Mouse (Mus musculus) kidney, postnatal 25 days (tissue): ENCODE results near the gene Brd2.
A peak's percentile ranks its signal among the peaks of the same experiment; 100 is the strongest.
"Not testable (repeated sequence)": the region's sequence is repeated elsewhere in the genome, so short reads cannot be mapped to it uniquely, and the experiment has no call there.

Source experiments
- DNase-seq, 2 experiments: peaks; one replicate each; pipeline ENCODE4 v3.0.0; 2021; ENCODE audit warnings: mixed read lengths in 2 of 2

Gene Brd2

DNA sequence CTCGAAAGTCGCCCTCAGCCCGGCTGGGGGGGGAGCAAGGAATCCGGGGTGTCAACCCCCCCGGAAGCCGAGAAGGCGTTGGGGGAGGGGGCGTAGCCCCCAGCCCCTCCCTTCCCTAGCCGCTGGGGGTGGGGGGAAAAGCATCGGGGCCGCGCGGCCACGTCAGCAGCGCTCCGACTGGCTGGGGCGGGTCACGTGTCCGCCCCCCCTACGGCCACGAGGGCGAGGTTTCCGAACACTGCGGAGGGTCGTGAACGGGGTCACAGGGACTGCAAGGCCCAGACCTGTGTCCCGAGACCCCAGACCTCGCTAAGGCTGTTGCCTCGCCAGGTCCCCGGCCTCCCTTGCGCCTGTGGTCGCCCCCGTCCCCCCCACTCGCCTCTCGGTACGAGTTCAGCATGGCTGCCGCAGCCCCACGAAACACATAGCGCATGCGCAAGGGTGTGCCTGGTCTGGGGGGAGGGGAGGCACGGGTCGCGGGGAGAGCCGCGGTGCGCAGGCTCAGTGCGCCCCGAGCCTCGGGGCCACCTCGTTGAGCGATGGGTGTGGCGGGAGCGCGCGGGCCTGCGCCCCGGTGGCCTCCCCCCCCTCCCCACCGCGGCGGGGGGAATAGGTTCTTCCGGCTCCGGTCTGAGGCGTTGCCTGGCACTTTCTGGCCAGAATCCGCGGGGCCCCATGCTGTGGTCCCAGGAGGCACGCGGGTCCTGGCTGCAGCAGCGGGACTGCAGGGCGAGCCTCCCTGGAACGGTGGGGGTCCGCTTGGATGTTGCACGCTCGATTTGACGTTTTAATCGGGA is at the start of gene Brd2:
Gene Brd2, minus strand, starts transcription at position 447 of the 797 bp plus-strand sequence.
- peak; percentile 96 to 98 for DNase-seq

- DNase-seq, result peak; percentile 78 to 93
Observed at GRCm38 (mm10) chr17:34170877-34171498, 48.6 kb upstream of the Brd2 start.

DNA sequence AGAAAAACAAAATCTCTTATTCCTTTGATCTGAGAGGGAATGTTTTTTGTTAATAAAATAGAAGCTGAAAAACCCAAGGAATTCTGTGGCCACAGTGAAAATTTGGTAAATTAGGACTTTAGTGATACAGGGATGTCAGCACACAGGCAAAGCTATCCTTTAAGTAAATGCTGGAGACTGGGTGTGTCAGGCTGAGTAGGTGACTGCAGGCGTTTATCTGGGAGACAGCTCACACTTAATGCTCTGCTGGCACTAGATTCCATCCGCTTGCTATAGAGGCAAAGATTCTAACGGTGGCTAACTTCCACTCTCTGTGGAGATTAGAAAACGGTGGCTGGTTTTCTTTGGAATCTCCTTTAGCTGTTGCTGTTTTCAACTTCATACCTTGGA is 48.0 kb upstream of the Brd2 start:
- DNase-seq, result no peak

DNA sequence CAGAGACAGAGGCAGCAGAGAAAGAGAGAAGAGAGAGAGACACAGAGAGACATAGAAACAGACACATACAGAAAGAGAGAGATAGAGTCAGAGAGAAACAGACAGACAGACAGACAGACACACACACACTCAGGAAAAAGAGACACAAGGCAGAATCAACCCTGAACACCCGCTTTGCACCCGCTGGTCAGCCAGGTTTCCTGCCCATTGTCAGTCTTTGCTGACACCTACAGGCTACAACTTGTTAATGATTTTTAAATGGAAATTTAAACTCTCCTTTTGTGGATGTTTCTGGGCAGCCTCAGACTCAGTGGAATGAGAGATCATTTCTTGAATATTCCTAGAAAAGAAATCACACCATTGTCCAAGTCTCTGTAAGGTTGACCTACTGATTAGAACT is 46.8 kb upstream of the Brd2 start:
- peak; percentile 48 to 55 for DNase-seq

- peak in 1 of 2 experiments; percentile 25 for DNase-seq
Observed at GRCm38 (mm10) chr17:34165033-34165730, 42.7 kb upstream of the Brd2 start.

- peak; percentile 42 to 56 for DNase-seq
Observed at GRCm38 (mm10) chr17:34164202-34164895, 41.9 kb upstream of the Brd2 start.

DNA sequence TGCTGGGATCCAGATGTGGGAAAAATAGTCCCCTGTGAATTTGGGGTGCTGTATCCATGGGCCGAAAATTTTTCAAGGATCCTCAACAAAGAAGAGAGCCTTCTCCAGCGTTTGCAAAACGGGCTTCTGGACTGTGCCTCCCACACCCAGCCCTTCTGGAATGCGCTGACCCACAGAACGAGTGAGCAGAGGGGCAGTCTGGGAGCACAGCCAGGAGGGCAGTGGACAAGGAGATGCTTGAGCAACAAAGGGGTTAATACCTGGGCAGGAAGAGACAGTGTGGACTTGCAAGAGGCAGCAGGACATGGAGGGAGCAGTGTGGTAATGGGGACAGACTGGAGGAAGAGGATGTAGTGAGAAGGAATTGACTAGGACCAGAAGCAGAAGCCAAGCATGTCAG is 33.1 kb upstream of the Brd2 start:
- peak; percentile 19 to 60 for DNase-seq

GRCm38 (mm10) chr17:34152923-34153322 is 30.5 kb upstream of the Brd2 start, which contains the start of gene H2-DMb1:
Gene H2-DMb1, plus strand, starts transcription at chr17:34153072.
- DNase-seq, result peak; percentile 63 to 67

GRCm38 (mm10) chr17:34144960-34145371 is 22.5 kb upstream of the Brd2 start:
- peak in 1 of 2 experiments; percentile 18 for DNase-seq

- not testable (repeated sequence) for DNase-seq
Observed at GRCm38 (mm10) chr17:34144221-34144620, 21.8 kb upstream of the Brd2 start.

DNA sequence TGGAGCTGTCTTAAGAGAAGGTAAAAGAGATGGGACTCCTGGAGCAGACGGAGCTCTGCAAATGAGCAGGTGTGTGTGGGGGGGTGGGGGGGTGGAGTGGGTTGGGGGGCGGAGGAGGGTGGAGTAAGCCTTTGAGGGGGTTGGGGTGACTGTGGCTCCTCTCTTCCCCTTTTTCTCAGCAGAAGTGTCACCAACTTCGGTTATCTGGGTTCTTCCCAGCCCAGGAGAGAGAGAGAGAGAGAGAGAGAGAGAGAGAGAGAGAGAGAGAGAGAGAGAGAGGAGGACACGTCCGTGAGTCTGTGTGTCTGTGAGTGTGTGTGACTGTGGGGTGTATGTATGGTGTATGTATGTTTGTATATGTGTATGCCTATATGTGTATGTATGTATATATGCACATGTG is 21.0 kb upstream of the Brd2 start:
- DNase-seq, result no peak

DNA sequence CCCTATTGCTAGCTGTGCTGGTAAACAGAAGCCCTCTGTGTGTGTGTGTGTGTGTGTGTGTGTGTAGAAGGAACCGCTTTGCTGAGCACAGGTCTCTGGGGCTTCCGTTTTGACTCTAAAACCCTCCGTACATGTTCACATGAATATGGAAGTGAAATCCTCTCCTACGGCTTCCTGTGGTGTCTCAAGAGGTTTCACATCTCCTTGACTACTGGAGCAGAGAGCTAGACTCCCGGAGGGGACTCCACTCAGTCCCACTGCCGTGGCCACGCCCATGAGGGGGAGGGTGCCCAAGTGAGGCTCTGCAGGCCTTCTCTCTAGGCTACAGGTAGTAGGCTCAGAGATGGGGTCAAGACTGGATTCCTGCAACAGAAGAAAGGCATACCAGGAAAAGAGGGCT is 20.6 kb upstream of the Brd2 start, which contains the start of gene H2-DMb2:
Gene H2-DMb2, plus strand, starts transcription at position 275 of the 400 bp plus-strand sequence.
- DNase-seq, result peak; percentile 41 to 71

- DNase-seq, result no peak
Observed at GRCm38 (mm10) chr17:34142456-34143010, 20.1 kb upstream of the Brd2 start.

DNA sequence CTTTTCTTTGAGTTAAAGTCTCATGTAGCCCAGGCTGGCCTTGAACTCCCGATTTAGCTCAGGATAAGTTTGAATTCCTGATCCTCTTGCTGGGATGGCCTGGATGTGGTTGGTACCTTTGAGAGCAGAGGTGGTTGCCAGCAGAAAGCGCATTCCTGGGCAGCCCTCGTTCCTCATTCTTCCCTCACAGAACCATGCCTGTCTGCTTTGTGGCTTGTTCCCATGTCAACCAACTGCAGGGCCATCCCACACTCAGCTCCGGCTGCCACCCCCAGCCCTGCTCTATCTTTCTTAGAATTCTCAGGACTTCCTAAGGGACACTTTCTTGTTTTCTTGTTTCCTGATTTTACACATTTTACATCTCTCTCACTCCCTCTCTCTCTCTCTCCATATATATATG is 19.0 kb upstream of the Brd2 start:
- DNase-seq, result no peak

GRCm38 (mm10) chr17:34140240-34140639 is 17.8 kb upstream of the Brd2 start:
- DNase-seq, result no peak

GRCm38 (mm10) chr17:34139416-34139815 is 17.0 kb upstream of the Brd2 start:
- DNase-seq, result peak; percentile 55 to 78

DNA sequence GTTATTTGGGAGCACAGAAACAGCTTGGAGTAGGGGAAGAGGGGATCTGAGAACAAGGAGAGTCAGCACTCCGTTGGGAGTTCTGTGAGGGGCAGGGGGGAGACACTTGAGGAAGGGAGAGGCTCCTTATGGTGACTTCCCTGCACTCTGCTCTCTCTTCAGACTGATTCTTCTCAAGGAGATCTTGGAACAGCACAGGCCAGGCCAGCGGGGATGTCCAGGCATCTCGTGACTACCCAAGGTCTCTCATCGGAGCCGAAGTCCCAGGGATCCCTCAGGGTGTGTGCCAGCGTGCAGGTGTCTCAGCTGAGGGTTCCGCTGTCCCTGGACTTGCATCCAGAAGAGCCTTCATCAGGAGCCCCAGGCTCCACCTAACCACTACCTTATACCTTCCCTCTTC is 16.2 kb upstream of the Brd2 start:
- no peak for DNase-seq

- no peak for DNase-seq
Observed at GRCm38 (mm10) chr17:34137601-34138000, 15.2 kb upstream of the Brd2 start.

DNA sequence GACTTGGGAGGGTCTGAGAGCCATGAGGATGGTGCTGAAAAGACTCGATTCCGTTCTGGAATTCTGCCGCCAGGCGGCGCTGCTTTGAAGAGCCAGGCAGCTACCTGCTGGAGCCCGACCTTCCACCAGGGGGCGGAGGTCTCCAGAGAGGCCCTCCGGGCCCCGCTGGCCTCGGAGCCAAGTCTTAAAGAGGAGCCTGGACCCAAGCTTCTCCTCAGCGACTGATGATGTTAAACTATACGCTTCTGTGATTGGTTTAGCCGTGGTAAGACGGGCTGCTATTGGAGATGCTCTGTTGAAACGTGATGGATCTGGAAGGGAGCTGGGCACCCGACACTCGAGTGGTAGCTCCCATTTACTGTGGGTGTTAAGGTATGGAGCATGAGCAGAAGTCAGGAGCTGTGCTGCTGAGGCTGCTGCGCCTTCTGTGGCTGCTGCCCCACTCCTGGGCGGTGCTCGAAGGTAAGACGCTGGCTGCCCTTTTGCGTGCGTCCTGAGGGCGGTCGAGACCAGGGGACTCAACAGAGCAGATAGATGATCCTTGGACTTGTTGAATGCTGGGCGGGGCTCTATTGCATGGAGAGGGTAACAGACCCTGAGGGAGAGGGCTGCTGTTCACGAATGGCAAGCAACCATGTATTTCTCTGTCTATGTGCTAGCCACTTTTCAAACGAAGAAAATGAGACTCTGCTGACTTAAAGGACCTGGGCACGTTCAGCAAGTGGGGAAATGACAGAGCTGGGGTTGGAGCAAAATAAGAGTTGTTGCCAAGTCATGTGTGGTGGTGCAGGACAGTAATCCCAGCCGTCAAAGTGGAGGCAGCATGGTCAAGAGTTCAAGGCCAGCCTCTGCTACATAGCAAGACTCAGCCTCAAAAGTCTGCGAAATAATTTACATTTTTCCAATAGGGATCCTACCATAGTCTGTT is 13.1 kb upstream of the Brd2 start:
- DNase-seq, result peak; percentile 97 to 99

DNA sequence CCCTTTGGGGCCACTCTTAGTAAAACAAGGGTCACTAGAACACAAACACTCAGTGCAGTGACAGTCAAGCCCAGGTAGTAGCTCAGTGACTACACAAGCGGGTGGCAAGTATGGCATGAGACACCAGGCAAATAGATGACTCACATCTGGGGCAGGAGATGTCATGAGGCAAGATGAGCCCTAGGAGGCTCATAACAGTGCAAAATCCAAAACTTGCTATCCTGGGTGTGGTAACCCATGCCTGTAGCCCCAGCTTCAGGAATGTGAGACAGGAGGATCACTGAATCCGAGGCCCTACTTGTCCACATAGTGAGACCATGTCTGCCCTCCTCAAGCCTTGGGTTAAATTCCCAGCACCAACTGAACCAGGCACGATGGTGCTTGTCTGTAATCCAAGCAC is 12.0 kb upstream of the Brd2 start:
- no peak for DNase-seq

DNA sequence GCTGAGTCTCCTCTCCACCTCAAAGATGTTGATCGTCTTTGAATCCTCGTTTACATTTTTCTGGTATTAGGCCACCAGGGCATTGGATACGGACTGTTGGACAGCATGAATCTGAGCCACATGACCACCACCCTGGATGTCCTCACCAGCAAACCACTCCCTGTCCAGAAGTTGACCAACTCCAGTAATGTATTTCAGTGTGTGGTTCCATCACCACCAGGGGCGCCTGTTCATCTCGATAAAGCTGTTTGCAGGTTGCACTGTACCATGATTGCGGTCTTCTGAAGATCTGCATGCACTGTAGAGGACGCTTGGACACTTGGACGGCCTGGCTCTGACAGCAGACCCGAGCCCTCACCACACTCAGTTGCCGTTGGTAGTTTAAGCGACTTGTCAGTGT is 10.9 kb upstream of the Brd2 start:
- DNase-seq, result peak in 1 of 2 experiments; percentile 52
